Mouse (Mus musculus) liver, embryonic 15.5 days (tissue): ENCODE results near the gene Speer4b. TPM values are rescaled to one million over a fixed set of nuclear protein-coding genes. Genes with fewer than 3 reads are reported as not detected.
"Not testable (repeated sequence)": the region's sequence is repeated elsewhere in the genome, so short reads cannot be mapped to it uniquely, and the experiment has no call there.

Experiments
- ATAC-seq: fragments of 200-750 bp; cut with Nextera tagmentation; 2 replicates; pipeline ENCODE4 v1.8.0; 2017; ENCODE audit warnings: moderate number of reproducible peaks, mild to moderate bottlenecking, moderate library complexity; ENCODE audit not compliant: insufficient read depth
- H3K27ac ChIP-seq: fragments of 300-500 bp; sonication (generic); replicated peaks from 2 replicates; pipeline ENCODE4 v1.5.1; 2015; ENCODE audit warnings: mild to moderate bottlenecking, inconsistent platforms
- H3K27me3 ChIP-seq: fragments of 300-500 bp; sonication (generic); 2 replicates; pipeline ENCODE4 v1.6.1; 2015; ENCODE audit warnings: mild to moderate bottlenecking, inconsistent platforms
- H3K36me3 ChIP-seq: fragments of 300-500 bp; sonication (generic); replicated peaks from 2 replicates; pipeline ENCODE4 v1.6.1; 2015; ENCODE audit warnings: moderate library complexity, mild to moderate bottlenecking, inconsistent platforms
- H3K4me1 ChIP-seq: fragments of 300-500 bp; sonication (generic); replicated peaks from 2 replicates; pipeline ENCODE4 v1.6.1; 2015; ENCODE audit warnings: inconsistent platforms
- H3K4me2 ChIP-seq: fragments of 300-500 bp; sonication (generic); 2 replicates; pipeline ENCODE4 v1.6.1; 2015; ENCODE audit warnings: moderate library complexity, mild to moderate bottlenecking, inconsistent platforms
- H3K4me3 ChIP-seq: fragments of 300-500 bp; sonication (generic); replicated peaks from 2 replicates; pipeline ENCODE4 v1.5.1; 2015; ENCODE audit warnings: mild to moderate bottlenecking, inconsistent platforms
- H3K9ac ChIP-seq: fragments of 300-500 bp; sonication (generic); 2 replicates; pipeline ENCODE4 v1.6.1; 2015; ENCODE audit warnings: moderate library complexity, mild to moderate bottlenecking, inconsistent platforms
- H3K9me3 ChIP-seq: fragments of 300-500 bp; sonication (generic); replicated peaks from 2 replicates; pipeline ENCODE4 v1.6.1; 2016; ENCODE audit warnings: inconsistent platforms
- WGBS: fragments of 180-500 bp; shearing (Covaris S2); methylation state at CpG from one replicate; pipeline ENCODE4 v1.1.7; 2015; ENCODE audit warnings: mixed read lengths; ENCODE audit not compliant: insufficient replicate concordance; 5-methylcytosine and 5-hydroxymethylcytosine counted together
- polyA plus RNA-seq: library from polyadenylated mRNA; unstranded; fragments of >200 nt; fragmentation: Nextera tagmentation; extraction: Ambion mirVana; gene quantifications from 2 replicates; pipeline ENCODE4 v1.2.1, GENCODE M21; 2015

Speer4b gene
- not detected in 2 replicates for polyA plus RNA-seq

GRCm38 (mm10) chr5:27501338-27501737 lies at the start of gene Speer4b:
Gene Speer4b, minus strand, starts transcription at chr5:27501438.
- not testable (repeated sequence) for H3K4me2 ChIP-seq, H3K27ac ChIP-seq, ATAC-seq, H3K27me3 ChIP-seq, H3K9me3 ChIP-seq, H3K9ac ChIP-seq, H3K4me1 ChIP-seq, H3K4me3 ChIP-seq, H3K36me3 ChIP-seq
- 29% methylated on average over 1 of the region's 1 CpGs for WGBS

GRCm38 (mm10) chr5:27549291-27549690 lies 48.1 kb upstream of the Speer4b start:
- H3K36me3 ChIP-seq: no peaks in the 10 kb centered on the region
- WGBS: 62% methylated on average over 4 of the region's 4 CpGs
- no peaks in the 10 kb centered on the region for H3K27me3 ChIP-seq
- no peak overlapping the region for H3K4me3 ChIP-seq
- no peak overlapping the region for H3K4me2 ChIP-seq
- H3K9me3 ChIP-seq: no peaks in the 10 kb centered on the region
- H3K27ac ChIP-seq: no peak overlapping the region
- no peak overlapping the region for H3K9ac ChIP-seq
- ATAC-seq: no peak
- H3K4me1 ChIP-seq: no peaks in the 10 kb centered on the region

GRCm38 (mm10) chr5:27544816-27545270 lies 43.6 kb upstream of the Speer4b start:
- H3K9me3 ChIP-seq: no peaks in the 10 kb centered on the region
- no peak overlapping the region for H3K9ac ChIP-seq
- no peak overlapping the region for H3K4me2 ChIP-seq
- ATAC-seq: no peak
- H3K36me3 ChIP-seq: no peaks in the 10 kb centered on the region
- no peaks in the 10 kb centered on the region for H3K27me3 ChIP-seq
- WGBS: 15% methylated on average over 2 of the region's 2 CpGs
- H3K27ac ChIP-seq: no peak overlapping the region
- H3K4me3 ChIP-seq: no peak overlapping the region
- no peaks in the 10 kb centered on the region for H3K4me1 ChIP-seq

- no peaks in the 10 kb centered on the region for H3K27me3 ChIP-seq
- no peaks in the 10 kb centered on the region for H3K4me1 ChIP-seq
- H3K4me2 ChIP-seq: no peak overlapping the region
- no peak for ATAC-seq
- H3K27ac ChIP-seq: no peak overlapping the region
- 57% methylated on average over 1 of the region's 1 CpGs for WGBS
- no peaks in the 10 kb centered on the region for H3K36me3 ChIP-seq
- H3K9me3 ChIP-seq: no peaks in the 10 kb centered on the region
- H3K9ac ChIP-seq: no peak overlapping the region
- no peak overlapping the region for H3K4me3 ChIP-seq
Observed at GRCm38 (mm10) chr5:27526906-27527305, 25.7 kb upstream of the Speer4b start.

GRCm38 (mm10) chr5:27518716-27519115 lies 17.5 kb upstream of the Speer4b start:
- Histone ChIP-seq H3K4me1 (no peaks in the 10 kb centered on the region), H3K9me3 (no peaks in the 10 kb centered on the region), H3K27me3 (no peaks in the 10 kb centered on the region), H3K4me2 (no peak overlapping the region), H3K36me3 (no peaks in the 10 kb centered on the region), H3K27ac (no peak overlapping the region), H3K4me3 (no peak overlapping the region), H3K9ac (no peak overlapping the region)
- no peak for ATAC-seq

GRCm38 (mm10) chr5:27490942-27491341 lies 10.3 kb downstream of the Speer4b start:
- no peak overlapping the region for H3K9ac ChIP-seq
- 68% methylated on average over 4 of the region's 4 CpGs for WGBS

GRCm38 (mm10) chr5:27486138-27486537 lies 15.1 kb downstream of the Speer4b start:
- H3K4me1 ChIP-seq: no peaks in the 10 kb centered on the region
- H3K4me3 ChIP-seq: no peak overlapping the region
- no peaks in the 10 kb centered on the region for H3K36me3 ChIP-seq
- no peaks in the 10 kb centered on the region for H3K27me3 ChIP-seq
- H3K9me3 ChIP-seq: no peaks in the 10 kb centered on the region
- H3K27ac ChIP-seq: no peak overlapping the region
- H3K9ac ChIP-seq: no peak overlapping the region
- H3K4me2 ChIP-seq: no peak overlapping the region
- WGBS: 48% methylated on average over 1 of the region's 1 CpGs
- no peak for ATAC-seq

More at GRCm38 (mm10) chr5:27490942-27491341, 10.3 kb downstream of the Speer4b start:
- H3K4me3 ChIP-seq: no peak overlapping the region
- no peaks in the 10 kb centered on the region for H3K9me3 ChIP-seq
- no peak overlapping the region for H3K27ac ChIP-seq
- no peaks in the 10 kb centered on the region for H3K4me1 ChIP-seq
- no peaks in the 10 kb centered on the region for H3K27me3 ChIP-seq
- no peaks in the 10 kb centered on the region for H3K36me3 ChIP-seq
- no peak overlapping the region for H3K4me2 ChIP-seq
- no peak for ATAC-seq

- 52% methylated on average over 2 of the region's 2 CpGs for WGBS
- no peaks in the 10 kb centered on the region for H3K36me3 ChIP-seq
- ATAC-seq: no peak
- H3K4me1 ChIP-seq: no peaks in the 10 kb centered on the region
- no peaks in the 10 kb centered on the region for H3K27me3 ChIP-seq
- H3K9ac ChIP-seq: no peak overlapping the region
- H3K4me3 ChIP-seq: no peak overlapping the region
- H3K9me3 ChIP-seq: no peaks in the 10 kb centered on the region
- H3K27ac ChIP-seq: no peak overlapping the region
- H3K4me2 ChIP-seq: no peak overlapping the region
Observed at GRCm38 (mm10) chr5:27481706-27482105, 19.5 kb downstream of the Speer4b start.

GRCm38 (mm10) chr5:27474964-27475465 lies 26.2 kb downstream of the Speer4b start:
- Histone ChIP-seq H3K4me3 (no peak overlapping the region), H3K27ac (no peak overlapping the region), H3K9ac (no peak overlapping the region), H3K4me1 (no peaks in the 10 kb centered on the region), H3K9me3 (no peaks in the 10 kb centered on the region), H3K4me2 (no peak overlapping the region), H3K27me3 (no peaks in the 10 kb centered on the region), H3K36me3 (no peaks in the 10 kb centered on the region)
- 40% methylated on average over 4 of the region's 4 CpGs for WGBS
- ATAC-seq: no peak

GRCm38 (mm10) chr5:27457686-27458085 lies 43.6 kb downstream of the Speer4b start:
- H3K27ac ChIP-seq: no peak overlapping the region
- H3K27me3 ChIP-seq: no peaks in the 10 kb centered on the region
- H3K4me2 ChIP-seq: no peak overlapping the region
- no peak overlapping the region for H3K4me3 ChIP-seq
- no peak overlapping the region for H3K9ac ChIP-seq
- H3K9me3 ChIP-seq: no peaks in the 10 kb centered on the region
- H3K4me1 ChIP-seq: no peaks in the 10 kb centered on the region
- no peaks in the 10 kb centered on the region for H3K36me3 ChIP-seq
- ATAC-seq: no peak
- 41% methylated on average over 1 of the region's 1 CpGs for WGBS

GRCm38 (mm10) chr5:27456981-27457380 lies 44.3 kb downstream of the Speer4b start:
- Histone ChIP-seq H3K4me3 (no peak overlapping the region), H3K27me3 (no peaks in the 10 kb centered on the region), H3K36me3 (no peaks in the 10 kb centered on the region), H3K9ac (no peak overlapping the region), H3K4me1 (no peaks in the 10 kb centered on the region), H3K4me2 (no peak overlapping the region), H3K9me3 (no peaks in the 10 kb centered on the region), H3K27ac (no peak overlapping the region)
- 61% methylated on average over 1 of the region's 1 CpGs for WGBS
- no peak for ATAC-seq

GRCm38 (mm10) chr5:27454386-27454785 lies 46.9 kb downstream of the Speer4b start:
- no peaks in the 10 kb centered on the region for H3K9me3 ChIP-seq

More at GRCm38 (mm10) chr5:27454386-27454785, 46.9 kb downstream of the Speer4b start:
- Histone ChIP-seq H3K4me2 (no peak overlapping the region), H3K4me1 (no peaks in the 10 kb centered on the region), H3K27ac (no peak overlapping the region), H3K9ac (no peak overlapping the region), H3K36me3 (no peaks in the 10 kb centered on the region), H3K4me3 (no peak overlapping the region), H3K27me3 (no peaks in the 10 kb centered on the region)
- WGBS: 60% methylated on average over 3 of the region's 3 CpGs
- ATAC-seq: no peak
